25 mouse cellular contexts compared by ENCODE assay signal in the genomic region with DNA sequence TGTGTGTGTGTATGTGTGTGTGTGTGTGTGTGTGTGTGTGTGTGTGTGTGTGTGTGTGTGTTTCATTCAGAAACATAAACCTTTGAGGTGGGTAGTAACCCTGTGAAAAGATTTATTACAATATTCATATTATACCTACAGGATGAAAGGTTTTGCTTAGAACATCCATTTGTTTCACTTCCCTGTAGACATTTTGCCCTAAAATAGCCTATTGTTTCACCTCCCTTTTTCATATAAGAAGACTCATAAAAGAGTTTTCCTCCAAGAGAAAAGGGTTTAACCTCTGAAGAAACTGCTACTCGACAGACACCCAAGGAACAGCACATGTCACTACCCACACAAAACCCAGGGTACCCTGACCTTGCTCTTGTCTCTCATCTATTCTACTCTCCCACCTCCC.
"Had no signal": no experiment of that assay in that cellular context is flagged by ENCODE, and none has a peak within 500 bp of the region (broad histone marks: within the 10 kb centered on the region; RNA-seq: fewer than 3 reads in every experiment).

No protein-coding gene starts in this region.

- H3K9ac ChIP-seq: heart, embryonic 13.5 days; heart, embryonic 15.5 days; hindbrain, embryonic 13.5 days; hindbrain, embryonic 15.5 days; limb, embryonic 12.5 days; liver, embryonic 13.5 days had no signal

- ATAC-seq: hindbrain, postnatal 0 days; intestine, postnatal 0 days had no signal

- H3K9me3 ChIP-seq: heart, embryonic 13.5 days; heart, embryonic 15.5 days; hindbrain, embryonic 13.5 days; hindbrain, embryonic 15.5 days; limb, embryonic 12.5 days; liver, embryonic 13.5 days had no signal

- H3K36me3 ChIP-seq: heart, embryonic 13.5 days; heart, embryonic 15.5 days; hindbrain, embryonic 13.5 days; hindbrain, embryonic 15.5 days; limb, embryonic 12.5 days; liver, embryonic 13.5 days had no signal

- DNase-seq: gastrocnemius, adult 2 months; gastrocnemius, postnatal 10 days; gastrocnemius, postnatal 25 days; heart, adult 11 months; heart, adult 2 months; heart, postnatal 14 days; heart, postnatal 36 days; kidney, adult 18-20 months; kidney, adult 8-10 months; kidney, postnatal 10 days; kidney, postnatal 25 days; kidney, postnatal 4 days; liver; liver, embryonic 13.5 days had no signal

- H3K27ac ChIP-seq: gastrocnemius, adult 2 months; heart, adult 2 months; heart, embryonic 13.5 days; heart, embryonic 15.5 days; hindbrain, embryonic 13.5 days; hindbrain, embryonic 15.5 days; hindbrain, postnatal 0 days; layer of hippocampus, adult 2 months; left cerebral cortex, adult 2 months; limb, embryonic 12.5 days; liver, embryonic 13.5 days had no signal

- H3K4me1 ChIP-seq: heart, embryonic 15.5 days; hindbrain, embryonic 13.5 days; hindbrain, embryonic 15.5 days; limb, embryonic 12.5 days; liver, embryonic 13.5 days had no signal

- H3K27me3 ChIP-seq: heart, embryonic 13.5 days; heart, embryonic 15.5 days; hindbrain, embryonic 13.5 days; hindbrain, embryonic 15.5 days; limb, embryonic 12.5 days; liver, embryonic 13.5 days had no signal

- H3K4me2 ChIP-seq: heart, embryonic 11.5 days; heart, embryonic 13.5 days; heart, embryonic 15.5 days; hindbrain, embryonic 13.5 days; hindbrain, embryonic 15.5 days; limb, embryonic 12.5 days; liver, embryonic 11.5 days; liver, embryonic 13.5 days had no signal

- H3K4me3 ChIP-seq: gastrocnemius, adult 2 months; heart, adult 2 months; heart, embryonic 13.5 days; heart, embryonic 15.5 days; hindbrain, embryonic 13.5 days; hindbrain, embryonic 15.5 days; layer of hippocampus, adult 2 months; left cerebral cortex, adult 2 months; limb, embryonic 12.5 days; liver, embryonic 13.5 days had no signal
